Mouse (Mus musculus): ENCODE measurements around the gene Rnf126. TPM values are rescaled to one million over a fixed set of nuclear protein-coding genes. Genes with fewer than 3 reads are reported as not detected.

The Rnf126 gene
- total RNA-seq, 2 experiments from 2014 or later: 84.9 to 87.3 TPM

- DNase-seq (ENCODE audit: low spot score in 2 of 2): peak; percentile 76 to 88
Measured at GRCm38 (mm10) chr10:79793051-79793737, 26.4 kb upstream of the Rnf126 start, which contains the start of gene Palm. Gene Palm, plus strand, starts transcription at chr10:79793572.

GRCm38 (mm10) chr10:79792339-79793040 is 25.7 kb upstream of the Rnf126 start:
- DNase-seq (ENCODE audit: low spot score in 2 of 2): no peak

GRCm38 (mm10) chr10:79790861-79791260 is 24.1 kb upstream of the Rnf126 start, which contains the start of gene Prss57:
Gene Prss57, minus strand, starts transcription at chr10:79790961.
- no peak for DNase-seq (ENCODE audit: low spot score in 2 of 2)

- DNase-seq (ENCODE audit: low spot score in 2 of 2): no peak
Measured at GRCm38 (mm10) chr10:79789581-79789980, 22.8 kb upstream of the Rnf126 start.

- DNase-seq (ENCODE audit: low spot score in 2 of 2): peak in 1 of 2 experiments; percentile 86
Measured at GRCm38 (mm10) chr10:79788386-79789158, 21.8 kb upstream of the Rnf126 start.

- DNase-seq (ENCODE audit: low spot score in 2 of 2): no peak
Measured at GRCm38 (mm10) chr10:79783920-79784800, 17.4 kb upstream of the Rnf126 start.

- DNase-seq (ENCODE audit: low spot score in 2 of 2): no peak
Measured at GRCm38 (mm10) chr10:79783050-79783449, 16.3 kb upstream of the Rnf126 start.

- DNase-seq (ENCODE audit: low spot score in 2 of 2): no peak
Measured at GRCm38 (mm10) chr10:79781956-79782355, 15.2 kb upstream of the Rnf126 start.

GRCm38 (mm10) chr10:79781139-79781538 is 14.4 kb upstream of the Rnf126 start:
- DNase-seq (ENCODE audit: low spot score in 2 of 2): no peak

- DNase-seq (ENCODE audit: low spot score in 2 of 2): no peak
Measured at GRCm38 (mm10) chr10:79780664-79781015, 13.9 kb upstream of the Rnf126 start.

GRCm38 (mm10) chr10:79779784-79780663 is 13.3 kb upstream of the Rnf126 start:
- peak; percentile 94 to 98 for DNase-seq (ENCODE audit: low spot score in 2 of 2)

- DNase-seq (ENCODE audit: low spot score in 2 of 2): no peak
Measured at GRCm38 (mm10) chr10:79779193-79779592, 12.4 kb upstream of the Rnf126 start.

- DNase-seq (ENCODE audit: low spot score in 2 of 2): no peak
Measured at GRCm38 (mm10) chr10:79778006-79778405, 11.3 kb upstream of the Rnf126 start.

- DNase-seq (ENCODE audit: low spot score in 2 of 2): no peak
Measured at GRCm38 (mm10) chr10:79777103-79777531, 10.4 kb upstream of the Rnf126 start, which contains the start of gene Fstl3. Gene Fstl3, plus strand, starts transcription at chr10:79777272.

GRCm38 (mm10) chr10:79774486-79775279 is 7.9 kb upstream of the Rnf126 start:
- no peak for DNase-seq (ENCODE audit: low spot score in 2 of 2)

- no peak for DNase-seq (ENCODE audit: low spot score in 2 of 2)
Measured at GRCm38 (mm10) chr10:79773208-79773607, 6.5 kb upstream of the Rnf126 start.

GRCm38 (mm10) chr10:79772320-79772719 is 5.6 kb upstream of the Rnf126 start:
- DNase-seq (ENCODE audit: low spot score in 2 of 2): no peak

- DNase-seq (ENCODE audit: low spot score in 2 of 2): no peak
Measured at GRCm38 (mm10) chr10:79769329-79769728, 2.6 kb upstream of the Rnf126 start.

GRCm38 (mm10) chr10:79768400-79768799 is 1.6 kb upstream of the Rnf126 start:
- DNase-seq (ENCODE audit: low spot score in 2 of 2): peak; percentile 57 to 86
